Mouse (Mus musculus): ENCODE data around the gene Ptpa. TPM values are rescaled to one million over a fixed set of nuclear protein-coding genes. Genes with fewer than 3 reads are reported as not detected.
"Not testable (repeated sequence)": the region's sequence is repeated elsewhere in the genome, so short reads cannot be mapped to it uniquely, and the experiment has no call there.

Ptpa gene
- polyA plus RNA-seq, 1 experiment from 2014 or later: 161 TPM

DNA sequence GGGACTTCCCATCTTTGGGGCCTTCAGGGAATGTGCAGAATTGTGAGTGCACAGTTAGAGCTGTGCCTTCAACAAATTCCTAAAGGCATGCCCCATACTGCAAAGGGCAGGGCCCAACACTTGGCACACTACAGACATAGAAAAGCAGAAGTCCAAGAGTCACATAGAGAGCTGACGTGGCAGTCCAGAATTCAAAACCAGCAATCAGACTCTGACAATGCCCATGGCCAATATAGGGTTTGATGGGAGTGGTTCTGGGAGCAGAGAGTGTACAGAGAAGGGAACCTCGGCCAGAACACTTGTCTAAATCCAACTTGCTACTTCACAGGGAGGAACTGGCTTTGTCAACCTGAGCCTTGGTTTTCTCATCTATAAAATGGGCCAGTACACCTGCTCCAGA, 8.6 kb upstream of the Ptpa start:
- H3K36me3 ChIP-seq (replicated peaks): peaks cover 81% of the 10 kb centered on the region

DNA sequence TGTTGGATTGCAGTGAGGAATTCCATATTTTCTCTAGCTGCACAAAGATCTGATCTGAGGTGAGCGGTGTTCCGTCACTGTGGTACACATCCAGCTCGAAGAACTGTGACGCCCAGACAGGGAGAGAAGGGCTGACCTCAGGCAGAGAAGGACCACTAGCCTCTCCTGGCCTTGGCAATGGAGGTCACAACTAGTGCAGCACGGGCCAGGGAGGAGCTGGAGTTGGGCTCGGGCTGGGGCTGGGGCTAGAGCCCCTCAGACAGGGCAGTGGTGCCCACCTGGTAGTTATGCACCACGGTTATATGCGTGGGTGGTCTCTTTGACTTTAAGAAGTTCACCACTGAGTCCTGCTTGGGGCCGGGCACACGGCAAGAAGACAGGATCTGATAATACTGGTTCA, 8.1 kb upstream of the Ptpa start:
- no peak overlapping the region for H3K4me3 ChIP-seq
- no peaks in the 10 kb centered on the region for H3K9me3 ChIP-seq
- H3K27me3 ChIP-seq (replicated peaks; ENCODE audit: low read depth, poor library complexity, severe bottlenecking): no peaks in the 10 kb centered on the region
- H3K27ac ChIP-seq (replicated peaks): no peak overlapping the region
- WGBS: 92% methylated on average over 10 of the region's 10 CpGs
- 0 out of 2 replicates have a peak, but pooled peaks cover 1% of the 10 kb centered on the region for H3K4me1 ChIP-seq
- DNase-seq (ENCODE audit: low spot score): no peak
- peaks cover 81% of the 10 kb centered on the region for H3K36me3 ChIP-seq (replicated peaks)

More for the DNA sequence above, 8.6 kb upstream of the Ptpa start:
- no peak for DNase-seq (ENCODE audit: low spot score)
- H3K9me3 ChIP-seq: no peaks in the 10 kb centered on the region
- H3K4me1 ChIP-seq: no peaks in the 10 kb centered on the region
- H3K27me3 ChIP-seq (replicated peaks; ENCODE audit: low read depth, poor library complexity, severe bottlenecking): no peaks in the 10 kb centered on the region
- 91% methylated on average over 2 of the region's 2 CpGs for WGBS
- no peak overlapping the region for H3K27ac ChIP-seq (replicated peaks)
- no peak overlapping the region for H3K4me3 ChIP-seq

DNA sequence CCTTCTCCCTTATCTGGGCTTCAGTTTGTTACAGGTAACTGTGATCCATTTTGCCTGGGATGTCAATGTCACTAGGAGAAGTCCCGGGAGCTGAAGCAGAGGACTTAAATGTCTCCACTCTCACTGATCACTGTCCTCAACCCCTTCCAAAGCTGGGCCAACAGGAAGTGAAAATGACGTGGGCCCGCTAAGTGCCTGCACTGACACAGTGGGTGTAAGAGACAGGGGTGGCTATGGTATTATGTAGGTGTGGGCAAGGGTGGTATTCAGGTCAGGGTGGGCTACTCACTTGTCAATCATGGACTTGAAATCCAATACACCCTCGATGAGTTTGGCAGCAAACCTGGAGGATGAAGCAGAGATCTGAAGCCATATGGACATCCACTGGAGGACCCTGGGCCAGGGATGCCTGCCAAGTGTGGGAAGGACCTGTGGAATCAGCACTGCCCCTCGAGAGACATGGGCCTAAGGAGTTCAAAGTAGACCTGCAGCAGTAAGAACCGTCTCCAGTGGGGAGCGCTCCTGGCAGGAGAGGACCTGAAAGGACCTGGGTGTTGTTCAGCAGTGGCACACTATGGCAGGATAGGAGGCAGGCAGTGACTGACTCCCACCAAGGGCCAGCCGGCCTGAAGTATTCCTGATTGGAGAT, 7.3 kb upstream of the Ptpa start:
- WGBS: 82% methylated on average over 8 of the region's 8 CpGs
- Histone ChIP-seq H3K36me3 (replicated peaks) (peaks cover 76% of the 10 kb centered on the region), H3K4me1 (peaks cover 7% of the 10 kb centered on the region), H3K27ac (replicated peaks) (no peak overlapping the region), H3K27me3 (replicated peaks; ENCODE audit: low read depth, poor library complexity, severe bottlenecking) (peaks cover 8% of the 10 kb centered on the region), H3K4me3 (no peak overlapping the region), H3K9me3 (no peaks in the 10 kb centered on the region)
- no peak for DNase-seq (ENCODE audit: low spot score)

DNA sequence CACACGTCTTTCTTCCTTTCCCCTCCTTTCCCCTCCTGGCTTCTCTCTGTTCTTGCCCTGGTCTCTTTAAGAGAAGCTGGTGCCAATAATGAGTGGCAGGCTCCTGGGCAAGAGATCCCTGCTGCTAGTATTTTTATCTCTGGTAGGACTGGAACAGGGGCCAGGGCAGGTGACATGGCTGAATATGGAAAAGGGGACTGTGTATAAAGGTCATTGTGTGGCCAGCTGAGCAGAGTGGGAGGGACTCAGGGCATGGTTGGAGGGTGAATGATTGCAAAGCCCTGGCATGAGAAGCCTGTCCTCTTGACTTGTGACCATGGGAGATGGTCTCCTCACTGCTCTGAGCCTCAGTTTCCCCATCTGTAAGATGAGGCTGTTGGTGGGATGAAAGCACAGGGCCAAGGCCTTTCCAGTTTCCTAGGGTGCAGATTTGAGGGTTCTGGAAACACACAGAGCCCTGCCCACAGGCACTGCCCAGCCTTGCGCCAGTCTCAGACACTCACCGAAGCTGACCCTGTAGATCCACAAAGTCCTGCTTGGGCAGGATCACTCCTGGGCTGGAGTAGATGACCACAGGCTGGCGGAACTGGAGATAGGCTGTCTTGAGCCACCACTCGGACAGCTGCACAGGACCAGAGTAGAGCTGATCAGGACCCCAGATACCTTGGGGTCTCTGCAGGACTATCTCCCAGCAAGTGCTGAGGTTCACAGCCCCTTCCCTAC, 6.2 kb upstream of the Ptpa start:
- Histone ChIP-seq H3K4me1 (peaks cover 16% of the 10 kb centered on the region), H3K4me3 (no peak overlapping the region), H3K9me3 (no peaks in the 10 kb centered on the region), H3K36me3 (replicated peaks) (peaks cover 69% of the 10 kb centered on the region), H3K27me3 (replicated peaks; ENCODE audit: low read depth, poor library complexity, severe bottlenecking) (peaks cover 18% of the 10 kb centered on the region), H3K27ac (replicated peaks) (no peak overlapping the region)
- no peak for DNase-seq (ENCODE audit: low spot score)
- WGBS: 88% methylated on average over 5 of the region's 5 CpGs

DNA sequence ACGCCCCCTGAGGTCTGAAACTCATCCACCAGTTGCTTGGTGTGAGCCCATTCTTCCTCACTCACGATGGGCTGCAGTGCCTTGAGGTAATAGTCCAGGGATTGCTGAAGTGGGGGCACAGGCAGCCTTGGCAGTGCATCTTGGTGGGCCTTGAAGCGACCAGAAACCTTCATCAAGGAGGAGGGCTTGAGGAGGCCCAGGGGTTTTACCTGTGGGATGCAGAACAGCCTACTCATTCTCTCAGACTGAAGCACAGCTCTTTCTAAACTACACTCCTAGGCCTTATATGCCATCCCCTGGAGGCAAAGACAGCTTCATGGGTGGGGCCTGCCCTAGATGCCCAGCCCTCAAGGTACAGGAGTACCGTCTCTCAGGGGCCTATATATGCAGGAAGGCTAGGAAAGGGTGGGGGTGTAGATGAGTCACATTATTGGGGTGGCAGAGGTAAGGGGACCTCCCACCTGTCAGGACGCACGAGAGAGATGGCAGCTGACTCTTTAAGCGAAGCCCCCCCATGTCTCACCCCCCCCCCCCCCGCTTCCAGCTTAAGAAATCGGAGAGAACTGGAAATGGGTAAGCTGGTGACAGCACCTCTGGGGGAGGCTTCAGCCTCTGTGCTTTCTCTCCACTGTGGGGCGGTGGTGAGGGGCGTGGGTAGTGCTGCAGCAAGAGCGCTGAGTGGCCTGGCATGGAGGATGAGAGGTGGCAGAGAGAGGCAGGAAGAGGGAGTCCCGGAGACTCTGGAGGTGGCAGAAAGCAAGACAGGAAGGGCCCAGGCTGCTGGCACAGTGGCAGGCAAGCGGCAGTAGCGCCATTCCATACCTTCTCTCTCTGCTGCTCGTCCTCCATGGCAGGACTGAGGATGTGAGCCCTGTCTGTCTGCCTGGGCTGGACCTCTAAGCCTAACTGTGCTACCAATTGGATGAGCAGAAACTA, 2.5 kb upstream of the Ptpa start:
- peaks cover 41% of the 10 kb centered on the region for H3K4me1 ChIP-seq
- peaks cover 22% of the 10 kb centered on the region for H3K27me3 ChIP-seq (replicated peaks; ENCODE audit: low read depth, poor library complexity, severe bottlenecking)
- no peak overlapping the region for H3K27ac ChIP-seq (replicated peaks)
- WGBS: 74% methylated on average over 16 of the region's 16 CpGs
- no peak overlapping the region for H3K4me3 ChIP-seq
- DNase-seq (ENCODE audit: low spot score): no peak
- H3K9me3 ChIP-seq: no peaks in the 10 kb centered on the region
- H3K36me3 ChIP-seq (replicated peaks): peaks cover 32% of the 10 kb centered on the region

DNA sequence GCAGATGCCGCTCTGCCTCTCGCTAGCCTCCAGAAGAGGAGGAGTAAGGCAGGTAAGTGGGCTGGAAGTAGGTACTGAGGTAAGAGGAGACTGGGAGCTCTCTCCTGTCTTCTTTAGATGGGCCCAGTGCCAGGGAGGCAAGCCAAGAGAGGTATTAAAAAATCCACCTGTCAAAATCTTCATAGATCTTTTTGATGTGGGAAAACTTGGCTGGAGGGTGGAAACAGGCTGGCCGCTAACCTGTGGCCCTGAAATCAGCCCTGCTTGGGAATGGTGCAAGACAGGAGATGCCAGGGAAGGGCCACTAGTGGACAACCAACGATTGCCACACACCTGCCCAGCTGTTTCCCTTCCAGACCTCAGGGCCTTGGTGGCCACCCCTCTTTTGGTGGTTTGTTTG, 1.7 kb upstream of the Ptpa start:
- H3K27me3 ChIP-seq (replicated peaks; ENCODE audit: low read depth, poor library complexity, severe bottlenecking): peaks cover 22% of the 10 kb centered on the region
- peak overlapping the region; percentile 87; the same call in 1 of the 2 replicates for H3K4me3 ChIP-seq
- WGBS: 90% methylated on average over 4 of the region's 4 CpGs
- no peak overlapping the region for H3K27ac ChIP-seq (replicated peaks)
- peaks cover 49% of the 10 kb centered on the region for H3K4me1 ChIP-seq
- H3K36me3 ChIP-seq (replicated peaks): peaks cover 25% of the 10 kb centered on the region
- no peak for DNase-seq (ENCODE audit: low spot score)
- H3K9me3 ChIP-seq: no peaks in the 10 kb centered on the region

DNA sequence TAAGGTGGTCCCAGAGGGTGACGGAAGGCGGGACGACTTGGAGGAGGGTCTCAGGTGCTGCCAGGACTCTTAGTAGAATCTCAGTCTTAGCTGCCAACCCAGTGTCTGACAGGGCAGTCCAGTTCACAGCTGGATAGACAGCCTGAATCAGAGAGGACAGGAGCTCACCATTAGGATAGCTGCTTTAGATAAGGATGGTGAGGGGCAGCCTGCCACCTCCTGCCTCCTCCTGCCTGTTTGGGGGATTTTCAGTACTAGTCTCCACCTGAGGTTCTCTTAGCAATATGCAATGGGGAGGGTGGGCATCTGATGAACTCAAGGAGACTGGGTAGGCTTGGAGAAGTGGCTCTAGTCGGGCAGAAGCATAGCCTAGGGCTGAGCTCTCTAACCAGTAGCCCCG, 1.2 kb upstream of the Ptpa start:
- Histone ChIP-seq H3K27me3 (replicated peaks; ENCODE audit: low read depth, poor library complexity, severe bottlenecking) (peaks cover 22% of the 10 kb centered on the region), H3K27ac (replicated peaks) (peak overlapping the region; percentile 99), H3K4me3 (peak overlapping the region; percentile 87), H3K4me1 (peaks cover 53% of the 10 kb centered on the region), H3K36me3 (replicated peaks) (peaks cover 20% of the 10 kb centered on the region), H3K9me3 (no peaks in the 10 kb centered on the region)
- DNase-seq (ENCODE audit: low spot score): no peak
- 45% methylated on average over 5 of the region's 5 CpGs for WGBS

DNA sequence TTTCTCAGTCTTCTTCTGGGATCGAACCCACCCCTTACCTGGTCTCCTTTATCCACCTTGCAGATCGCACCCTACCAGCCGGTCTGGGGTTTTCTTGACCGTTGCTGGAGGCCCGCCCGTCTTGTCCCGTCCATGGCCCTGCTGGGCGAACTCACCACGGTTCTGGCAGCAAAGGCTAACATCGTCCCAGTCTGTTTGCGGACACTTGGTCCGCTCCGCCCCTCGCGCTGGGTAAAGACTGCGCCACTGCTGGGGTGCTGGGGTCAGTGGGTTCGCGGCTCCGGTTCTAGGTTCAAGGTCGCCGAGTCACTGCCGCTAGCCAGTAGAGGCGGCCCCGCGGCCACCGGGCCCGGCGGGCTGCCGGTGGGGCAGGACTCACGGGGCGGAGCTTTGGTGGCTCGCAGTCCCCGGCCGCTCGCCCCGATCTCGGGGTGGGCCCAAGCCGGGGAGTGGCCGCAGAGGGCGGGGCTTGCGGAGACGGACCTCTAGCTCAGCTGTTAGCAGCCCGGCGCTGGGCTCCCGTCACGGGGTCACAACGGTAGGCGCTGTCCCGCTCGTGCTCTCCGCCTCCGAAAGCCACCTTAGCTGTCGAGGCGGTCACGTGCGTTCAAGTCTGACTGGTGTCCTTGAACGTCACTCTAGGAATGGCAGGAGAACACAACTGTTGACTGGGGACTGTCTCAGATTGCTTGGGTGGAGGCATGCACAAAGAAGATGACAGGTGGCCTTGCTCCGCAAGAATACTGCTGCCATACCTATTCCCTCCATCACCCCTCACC, 493 bp upstream of the Ptpa start, which contains the start of gene Crat:
Gene Crat, minus strand, starts transcription at position 657 of the 779 bp plus-strand sequence.
- peaks cover 53% of the 10 kb centered on the region for H3K4me1 ChIP-seq
- peak; percentile 89 for DNase-seq (ENCODE audit: low spot score)

DNA sequence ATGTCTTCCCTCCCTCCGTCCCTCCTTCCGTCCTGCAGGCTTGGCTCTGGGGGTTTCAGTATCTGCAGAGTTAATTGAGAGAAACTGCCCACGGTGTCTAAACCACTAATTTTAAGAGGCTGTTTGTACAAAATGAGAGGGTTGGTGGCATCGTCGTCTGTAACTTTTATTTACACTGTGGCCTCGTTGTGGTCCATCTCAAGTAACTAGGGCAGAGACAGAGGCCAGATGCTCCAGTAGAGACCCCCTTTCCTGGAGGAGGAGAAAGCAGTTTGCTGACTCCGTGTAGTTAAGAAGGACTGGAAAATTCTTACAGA, 768 bp downstream of the Ptpa start:
- Histone ChIP-seq H3K9me3 (no peaks in the 10 kb centered on the region), H3K27ac (replicated peaks) (peak overlapping the region; percentile 99), H3K4me1 (peaks cover 58% of the 10 kb centered on the region), H3K4me3 (peak overlapping the region; percentile 87), H3K36me3 (replicated peaks) (peaks cover 17% of the 10 kb centered on the region; the same call in 1 of the 2 replicates), H3K27me3 (replicated peaks; ENCODE audit: low read depth, poor library complexity, severe bottlenecking) (peaks cover 22% of the 10 kb centered on the region)
- WGBS: under 1% methylated on average over 7 of the region's 7 CpGs
- no peak for DNase-seq (ENCODE audit: low spot score)

More for the DNA sequence above, 493 bp upstream of the Ptpa start, which contains the start of gene Crat:
- Histone ChIP-seq H3K27me3 (replicated peaks; ENCODE audit: low read depth, poor library complexity, severe bottlenecking) (peaks cover 22% of the 10 kb centered on the region), H3K36me3 (replicated peaks) (0 out of 2 replicates have a peak, but pooled peaks cover 16% of the 10 kb centered on the region), H3K9me3 (no peaks in the 10 kb centered on the region), H3K4me3 (peak within 1 kb of the TSS; percentile 87), H3K27ac (replicated peaks) (peak within 1 kb of the TSS; percentile 99)
- WGBS: 1% methylated on average over 58 of the region's 58 CpGs

DNA sequence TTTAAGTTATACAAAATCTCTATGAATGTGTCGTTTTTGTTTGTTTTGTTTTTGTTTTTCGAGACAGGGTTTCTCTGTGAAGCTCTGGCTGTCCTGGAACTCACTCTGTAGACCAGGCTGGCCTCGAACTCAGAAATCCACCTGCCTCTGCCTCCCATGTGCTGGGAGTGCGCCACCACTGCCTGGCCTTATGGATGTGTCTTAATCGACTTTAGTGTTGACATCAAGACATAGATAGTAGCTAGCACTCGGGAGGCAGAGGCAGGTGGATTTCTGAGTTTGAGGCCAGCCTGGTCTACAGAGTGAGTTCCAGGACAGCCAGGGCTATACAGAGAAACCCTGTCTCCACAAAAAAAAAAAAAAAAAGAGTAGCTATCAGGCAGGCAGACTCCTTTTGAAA, 1.3 kb downstream of the Ptpa start:
- Histone ChIP-seq H3K4me1 (peaks cover 58% of the 10 kb centered on the region), H3K4me3 (peak overlapping the region; percentile 87), H3K27me3 (replicated peaks; ENCODE audit: low read depth, poor library complexity, severe bottlenecking) (peaks cover 22% of the 10 kb centered on the region), H3K36me3 (replicated peaks) (peaks cover 20% of the 10 kb centered on the region; the same call in 1 of the 2 replicates)
- H3K27ac ChIP-seq (replicated peaks); DNase-seq (ENCODE audit: low spot score); H3K9me3 ChIP-seq: not testable (repeated sequence)
- 82% methylated on average over 6 of the region's 6 CpGs for WGBS

DNA sequence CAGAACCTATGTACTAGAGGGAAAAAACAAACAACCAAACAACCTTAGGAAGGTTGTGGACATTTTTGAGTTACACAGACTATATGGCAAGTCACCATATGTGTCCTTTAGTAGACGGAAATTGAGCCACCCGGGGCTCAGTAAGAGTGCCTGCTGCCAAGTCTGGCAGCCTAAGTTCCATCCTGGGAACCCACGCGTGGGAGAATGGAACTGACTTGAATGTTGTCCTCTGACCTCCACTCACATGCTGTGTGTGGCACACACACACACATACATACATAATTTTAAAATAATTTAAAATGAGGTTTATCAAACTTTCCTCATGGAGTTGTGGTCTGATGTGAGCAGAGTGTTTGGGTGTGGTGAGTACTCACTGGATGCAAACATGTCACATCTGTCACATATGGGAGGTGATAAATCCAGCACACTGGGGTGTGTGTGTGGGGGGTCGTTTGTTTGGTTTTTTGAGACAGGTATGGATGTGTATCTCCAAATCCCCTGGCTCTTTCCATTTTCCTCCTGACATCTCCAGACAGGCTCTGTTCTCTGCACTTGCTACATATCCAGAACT, 1.8 kb downstream of the Ptpa start:
- Histone ChIP-seq H3K36me3 (replicated peaks) (peaks cover 19% of the 10 kb centered on the region), H3K4me1 (peaks cover 58% of the 10 kb centered on the region), H3K4me3 (peak overlapping the region; percentile 87; the same call in 1 of the 2 replicates), H3K27me3 (replicated peaks; ENCODE audit: low read depth, poor library complexity, severe bottlenecking) (peaks cover 22% of the 10 kb centered on the region), H3K9me3 (no peaks in the 10 kb centered on the region), H3K27ac (replicated peaks) (peak overlapping the region; percentile 80; the same call in 1 of the 2 replicates)
- WGBS: 85% methylated on average over 5 of the region's 5 CpGs
- no peak for DNase-seq (ENCODE audit: low spot score)
